Mouse (Mus musculus) stomach, embryonic 14.5 days (tissue): ENCODE measurements around the gene Snap29. TPM values are rescaled to one million over a fixed set of nuclear protein-coding genes. Genes with fewer than 3 reads are reported as not detected.

Source experiments
- ATAC-seq: fragments of 200-750 bp; cut with Nextera tagmentation; 2 replicates; pipeline ENCODE4 v1.8.0; 2017; ENCODE audit warnings: low read depth, moderate TSS enrichment; ENCODE audit not compliant: insufficient number of reproducible peaks, insufficient read depth, low FRiP score
- H3K27ac ChIP-seq: fragments of 300-500 bp; sonication (generic); 2 replicates; pipeline ENCODE4 v1.5.1; 2014; ENCODE audit warnings: mild to moderate bottlenecking, low read length, moderate library complexity, mixed read lengths
- H3K27me3 ChIP-seq: fragments of 300-500 bp; sonication (generic); 2 replicates; pipeline ENCODE4 v1.6.1; 2014; ENCODE audit warnings: low read length, control low read depth, mixed read lengths; ENCODE audit not compliant: control insufficient read depth, insufficient read depth
- H3K36me3 ChIP-seq: fragments of 300-500 bp; sonication (generic); 2 replicates; pipeline ENCODE4 v1.6.1; 2014; ENCODE audit warnings: mild to moderate bottlenecking, control low read depth, low read length, moderate library complexity, mixed read lengths; ENCODE audit not compliant: control insufficient read depth, insufficient read depth
- H3K4me1 ChIP-seq: fragments of 300-500 bp; sonication (generic); 2 replicates; pipeline ENCODE4 v1.6.1; 2014; ENCODE audit warnings: low read length, control low read depth, mixed read lengths; ENCODE audit not compliant: control insufficient read depth, insufficient read depth
- H3K4me2 ChIP-seq: fragments of 300-500 bp; sonication (generic); replicated peaks from 2 replicates; pipeline ENCODE4 v1.6.1; 2014; ENCODE audit warnings: low read depth, low read length, control low read depth
- H3K4me3 ChIP-seq: fragments of 300-500 bp; sonication (generic); 2 replicates; pipeline ENCODE4 v1.5.1; 2014; ENCODE audit warnings: low read depth, low read length, control low read depth
- H3K9ac ChIP-seq: fragments of 300-500 bp; sonication (generic); replicated peaks from 2 replicates; pipeline ENCODE4 v1.6.1; 2014; ENCODE audit warnings: low read depth, mild to moderate bottlenecking, control low read depth, low read length, moderate library complexity, mixed read lengths
- H3K9me3 ChIP-seq: fragments of 300-500 bp; sonication (generic); 2 replicates; pipeline ENCODE4 v1.6.1; 2016; ENCODE audit warnings: low read depth, low read length, control low read depth; ENCODE audit not compliant: control insufficient read depth
- WGBS: fragments of 180-500 bp; shearing (Covaris S2); extraction: QIAGEN DNeasy Blood & Tissue Kit; methylation state at CpG from one replicate; pipeline ENCODE4 v1.1.7; 2014; 5-methylcytosine and 5-hydroxymethylcytosine counted together
- polyA plus RNA-seq: library from polyadenylated mRNA; unstranded; fragments of >200 nt; fragmentation: Nextera tagmentation; extraction: Ambion mirVana; gene quantifications from 2 replicates; pipeline ENCODE4 v1.2.1, GENCODE M21; 2014

Snap29 gene
- 7.4 and 7.6 TPM in 2 replicates for polyA plus RNA-seq

DNA sequence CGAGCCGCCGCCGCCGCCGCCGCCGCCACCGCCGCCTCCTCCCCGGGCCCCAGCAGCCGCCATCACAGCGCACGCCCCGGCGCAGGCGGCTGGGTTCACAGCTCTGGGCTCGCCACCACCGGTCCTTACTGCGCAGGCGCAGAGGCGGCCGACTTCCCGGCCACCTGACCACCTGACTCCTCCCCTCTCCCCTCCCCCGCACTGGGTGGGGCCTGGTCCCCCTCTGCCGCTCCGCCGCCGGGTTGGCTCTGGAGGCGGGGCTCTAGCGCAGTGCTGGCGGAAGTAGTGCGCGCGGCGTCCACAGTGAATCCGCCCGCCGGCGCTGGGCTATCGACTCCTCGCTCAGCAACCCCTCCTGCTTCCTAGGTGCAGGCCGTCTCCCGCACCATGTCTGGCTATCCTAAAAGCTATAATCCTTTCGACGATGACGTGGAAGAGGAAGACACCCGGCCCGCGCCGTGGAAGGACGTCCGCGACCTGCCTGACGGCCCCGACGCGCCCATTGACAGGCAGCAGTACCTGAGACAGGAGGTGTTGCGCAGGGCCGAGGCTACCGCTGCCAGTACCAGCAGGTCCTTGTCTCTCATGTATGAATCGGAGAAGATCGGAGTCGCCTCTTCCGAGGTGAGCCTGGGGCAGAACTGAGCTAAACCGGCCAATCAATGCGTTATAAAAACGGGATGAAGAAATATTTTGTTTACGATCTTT is at the start of gene Snap29, which contains the start of gene Pi4ka:
Snap29 (plus strand) TSS at position 251 of the 708 bp plus-strand sequence.
Pi4ka (minus strand) TSS at position 579 of the 708 bp plus-strand sequence.
- peak within 1 kb of the TSS; percentile 72; the same call in 1 of the 2 replicates for H3K27ac ChIP-seq
- H3K9me3 ChIP-seq, result no peaks in the 10 kb centered on the region
- ATAC-seq, result peak; percentile 98

DNA sequence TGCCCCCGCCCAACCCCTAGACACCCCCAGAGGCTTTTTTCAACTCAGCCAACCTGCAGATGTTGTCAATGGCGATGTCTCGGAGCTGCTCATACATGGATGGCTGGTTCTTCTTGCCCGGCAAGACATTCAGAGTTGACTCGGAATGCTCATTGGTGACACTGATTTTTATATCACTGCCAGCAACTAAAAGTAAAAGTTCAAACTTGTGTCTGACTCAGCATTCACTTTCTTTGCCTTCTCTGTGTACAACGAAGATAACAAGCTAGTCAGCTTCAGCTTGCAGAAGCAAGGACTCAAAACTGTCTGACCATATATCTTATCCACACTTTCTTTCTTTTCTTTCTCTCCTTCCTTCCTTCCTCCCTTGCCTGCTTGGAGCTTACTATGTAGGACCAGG is 49.8 kb upstream of the Snap29 start:
- Histone ChIP-seq H3K27me3 (no peaks in the 10 kb centered on the region), H3K4me3 (no peak overlapping the region), H3K4me1 (no peaks in the 10 kb centered on the region), H3K4me2 (no peak overlapping the region), H3K27ac (no peak overlapping the region), H3K36me3 (peaks cover 31% of the 10 kb centered on the region), H3K9ac (no peak overlapping the region), H3K9me3 (no peaks in the 10 kb centered on the region)
- 92% methylated on average over 6 of the region's 6 CpGs for WGBS
- ATAC-seq, result no peak

More for the DNA sequence above, at the start of gene Snap29, which contains the start of gene Pi4ka:
- Histone ChIP-seq H3K27me3 (no peaks in the 10 kb centered on the region), H3K9ac (peak within 1 kb of the TSS; percentile 57), H3K36me3 (no peaks in the 10 kb centered on the region), H3K4me1 (peaks cover 17% of the 10 kb centered on the region), H3K4me2 (peak within 1 kb of the TSS; percentile 86), H3K4me3 (peak within 1 kb of the TSS; percentile 73)
- under 1% methylated on average over 59 of the region's 69 CpGs for WGBS

DNA sequence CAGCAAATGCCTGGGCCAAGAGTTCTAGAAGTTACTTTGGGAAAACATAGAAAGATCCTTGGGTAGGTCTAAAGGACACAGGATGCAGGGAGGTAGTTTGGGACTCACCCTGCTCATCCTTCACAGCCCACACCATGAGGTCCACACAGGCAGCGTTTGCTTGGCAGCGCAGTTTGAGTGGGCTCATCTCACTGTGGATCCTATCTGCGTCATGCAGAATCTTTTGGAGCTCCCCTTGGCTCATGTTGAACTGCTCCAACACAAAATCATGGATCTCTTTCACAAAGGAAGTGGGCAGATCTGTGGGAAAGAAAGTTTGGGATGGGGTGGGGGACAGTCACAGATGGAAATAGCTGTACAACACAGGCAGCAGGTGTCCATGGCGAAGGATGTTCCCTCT is 47.0 kb upstream of the Snap29 start:
- Histone ChIP-seq H3K9me3 (no peaks in the 10 kb centered on the region), H3K27me3 (no peaks in the 10 kb centered on the region), H3K4me2 (no peak overlapping the region), H3K36me3 (peaks cover 20% of the 10 kb centered on the region), H3K4me1 (no peaks in the 10 kb centered on the region), H3K4me3 (no peak overlapping the region), H3K27ac (no peak overlapping the region), H3K9ac (no peak overlapping the region)
- WGBS, result 85% methylated on average over 4 of the region's 4 CpGs
- no peak for ATAC-seq

DNA sequence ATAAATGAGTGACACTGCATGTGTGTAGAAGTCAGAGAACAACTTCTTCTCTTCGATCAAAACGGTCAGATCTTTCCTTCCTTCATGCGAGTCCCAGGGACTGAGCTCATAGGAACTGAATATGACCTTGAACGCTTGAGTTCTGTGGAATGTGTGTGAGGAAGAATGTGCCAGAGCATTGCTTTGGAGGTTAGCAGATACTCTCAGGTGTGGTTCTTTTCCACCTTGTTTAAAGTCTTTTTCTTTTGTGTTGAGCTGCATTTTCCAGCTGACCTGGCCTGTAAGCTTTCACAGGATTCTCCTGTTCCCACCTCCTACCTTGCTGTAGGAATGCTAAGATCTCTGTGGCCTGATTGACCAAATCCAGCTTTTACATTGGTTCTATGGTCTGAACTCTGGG is 23.5 kb upstream of the Snap29 start:
- no peaks in the 10 kb centered on the region for H3K4me1 ChIP-seq
- peaks cover 7% of the 10 kb centered on the region; the same call in 1 of the 2 replicates for H3K36me3 ChIP-seq
- no peaks in the 10 kb centered on the region for H3K27me3 ChIP-seq
- no peak overlapping the region for H3K27ac ChIP-seq
- no peaks in the 10 kb centered on the region for H3K9me3 ChIP-seq
- no peak overlapping the region for H3K9ac ChIP-seq
- WGBS, result 92% methylated on average over 4 of the region's 4 CpGs
- H3K4me3 ChIP-seq, result no peak overlapping the region
- no peak overlapping the region for H3K4me2 ChIP-seq
- ATAC-seq, result no peak

DNA sequence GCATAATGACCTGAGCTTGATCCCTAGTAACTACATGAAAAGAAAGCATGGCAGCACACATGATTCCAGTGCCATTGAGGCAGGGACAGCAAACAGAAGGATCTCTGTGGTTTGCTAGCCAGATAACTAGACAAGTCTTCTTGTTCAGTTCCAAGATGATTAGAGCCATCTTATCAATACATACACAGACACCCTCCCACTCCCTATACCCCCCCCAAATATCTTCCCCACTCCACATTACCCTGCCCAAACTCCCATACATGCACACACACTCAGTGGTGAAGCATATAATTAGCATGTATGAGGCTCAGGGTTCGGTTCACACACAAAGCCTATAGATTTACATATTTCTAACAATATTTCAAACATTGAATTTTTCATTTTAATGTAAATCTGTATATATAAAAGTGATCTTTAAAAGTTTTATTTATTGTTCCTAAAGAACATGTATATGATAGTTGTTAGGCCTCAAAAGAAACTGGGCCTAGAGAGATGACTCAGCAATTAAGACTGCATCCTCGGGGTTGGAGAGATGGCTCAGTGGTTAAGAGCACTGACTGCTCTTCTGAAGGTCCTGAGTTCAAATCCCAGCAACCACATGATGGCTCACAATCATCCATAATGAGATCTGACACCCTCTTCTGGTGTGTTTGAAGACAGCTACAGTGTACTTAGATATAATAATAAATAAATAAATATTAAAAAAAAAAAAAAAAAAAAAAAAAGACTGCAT is 22.0 kb upstream of the Snap29 start:
- no peak overlapping the region for H3K9ac ChIP-seq
- ATAC-seq, result no peak
- no peaks in the 10 kb centered on the region for H3K9me3 ChIP-seq
- no peaks in the 10 kb centered on the region for H3K4me1 ChIP-seq
- no peaks in the 10 kb centered on the region for H3K27me3 ChIP-seq
- no peak overlapping the region for H3K4me2 ChIP-seq
- H3K27ac ChIP-seq, result no peak overlapping the region
- H3K36me3 ChIP-seq, result peaks cover 7% of the 10 kb centered on the region; the same call in 1 of the 2 replicates
- H3K4me3 ChIP-seq, result no peak overlapping the region
- WGBS, result 84% methylated on average over 2 of the region's 2 CpGs

DNA sequence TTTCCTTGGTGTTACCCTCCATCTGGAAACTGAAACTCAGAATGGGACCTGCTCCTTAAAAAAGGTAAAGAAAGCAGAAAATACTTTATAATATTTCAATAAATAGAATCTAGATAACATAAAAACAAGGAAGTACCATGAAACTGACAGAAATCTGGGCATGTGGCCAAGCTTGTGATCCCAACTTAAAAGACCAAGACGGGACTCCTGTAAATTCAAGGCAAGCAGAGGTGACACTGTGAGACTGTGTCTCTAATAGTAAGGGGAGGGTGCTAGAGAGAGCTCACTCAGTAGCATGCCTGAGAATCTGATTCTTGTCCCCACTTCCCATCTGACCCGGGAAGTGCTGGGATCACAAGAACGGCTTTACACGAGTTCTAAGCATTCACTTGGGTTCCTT is 13.0 kb upstream of the Snap29 start:
- ATAC-seq, result no peak
- Histone ChIP-seq H3K9me3 (no peaks in the 10 kb centered on the region), H3K4me2 (no peak overlapping the region), H3K27me3 (no peaks in the 10 kb centered on the region), H3K27ac (no peak overlapping the region), H3K4me3 (no peak overlapping the region), H3K9ac (no peak overlapping the region), H3K4me1 (no peaks in the 10 kb centered on the region), H3K36me3 (peaks cover 4% of the 10 kb centered on the region; the same call in 1 of the 2 replicates)
- 60% methylated on average over 4 of the region's 4 CpGs for WGBS

DNA sequence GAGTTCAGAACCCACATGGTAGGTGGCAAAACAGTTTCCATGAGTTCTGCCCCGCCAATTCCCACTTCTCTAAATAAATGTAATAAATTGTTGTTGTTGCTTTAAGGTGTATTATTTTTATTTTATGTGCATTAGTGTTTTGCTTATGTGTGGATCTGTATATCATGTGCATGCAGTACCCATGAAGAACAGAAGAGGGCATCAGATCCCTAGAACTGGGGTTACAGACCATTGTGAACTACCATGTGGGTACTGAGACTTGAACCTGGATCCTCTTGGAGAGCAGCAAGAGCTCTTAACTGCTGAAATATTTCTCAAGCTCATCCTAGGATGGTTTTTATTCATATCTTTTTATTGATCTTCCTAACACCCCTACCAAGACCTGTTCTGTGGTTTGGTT is 2.9 kb upstream of the Snap29 start:
- no peak overlapping the region for H3K27ac ChIP-seq
- H3K27me3 ChIP-seq, result no peaks in the 10 kb centered on the region
- H3K4me3 ChIP-seq, result no peak overlapping the region
- no peak overlapping the region for H3K4me2 ChIP-seq
- H3K36me3 ChIP-seq, result no peaks in the 10 kb centered on the region
- no peak overlapping the region for H3K9ac ChIP-seq
- H3K4me1 ChIP-seq, result peaks cover 17% of the 10 kb centered on the region
- H3K9me3 ChIP-seq, result no peaks in the 10 kb centered on the region
- no peak for ATAC-seq
- WGBS, result 74% methylated on average over 1 of the region's 1 CpGs

DNA sequence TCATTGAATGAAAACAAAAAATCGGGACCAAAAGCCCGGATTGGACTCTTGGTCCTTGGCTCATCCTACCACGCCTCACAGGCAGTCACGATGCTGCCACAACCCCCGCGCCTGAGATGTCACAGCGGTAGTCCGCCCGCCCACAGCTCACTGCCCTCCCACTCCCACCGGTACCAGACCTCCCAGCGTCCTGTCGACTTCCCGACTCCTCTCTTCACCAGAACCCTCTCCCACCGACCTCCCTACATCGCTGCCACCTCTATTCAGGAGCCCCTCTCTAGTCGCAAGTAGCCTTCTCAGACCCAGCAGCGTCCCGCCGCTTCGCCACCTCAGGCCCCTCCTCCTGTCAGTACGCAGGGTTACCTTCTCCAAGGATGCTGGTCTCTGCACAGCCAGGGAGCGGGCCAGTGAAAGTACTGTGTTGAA is 502 bp upstream of the Snap29 start:
- peak overlapping the region; percentile 72; the same call in 1 of the 2 replicates for H3K27ac ChIP-seq
- H3K9me3 ChIP-seq, result no peaks in the 10 kb centered on the region
- WGBS, result under 1% methylated on average over 22 of the region's 22 CpGs
- peak overlapping the region; percentile 57 for H3K9ac ChIP-seq
- peak overlapping the region; percentile 73 for H3K4me3 ChIP-seq
- H3K27me3 ChIP-seq, result no peaks in the 10 kb centered on the region
- H3K4me2 ChIP-seq, result peak overlapping the region; percentile 86
- ATAC-seq, result peak; percentile 81
- H3K4me1 ChIP-seq, result peaks cover 17% of the 10 kb centered on the region
- H3K36me3 ChIP-seq, result no peaks in the 10 kb centered on the region
